Mouse (Mus musculus): ENCODE data around the gene Kcnk10.

Gene Kcnk10

DNA sequence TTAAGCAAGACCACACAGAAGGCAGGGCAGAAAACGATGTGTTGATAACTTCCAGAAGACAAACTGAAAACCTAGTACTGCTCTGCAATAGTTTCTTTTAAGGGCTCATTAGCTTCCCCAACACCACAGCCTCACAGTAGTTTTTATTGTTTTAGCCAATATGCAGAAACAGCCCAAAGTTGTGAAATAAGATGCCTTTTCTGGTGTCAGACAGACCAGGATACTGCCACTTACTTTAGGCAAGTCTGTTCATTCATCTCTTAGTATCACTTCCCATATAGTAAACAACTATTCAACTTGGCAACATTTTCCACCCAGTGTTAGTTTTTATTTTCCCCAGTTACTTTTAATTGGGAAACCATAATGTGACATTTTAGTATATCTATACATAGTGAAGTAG, 171.5 kb downstream of the Kcnk10 start:
- no peak for DNase-seq (ENCODE audit: low read depth)

GRCm38 (mm10) chr12:98406076-98406475, 172.0 kb downstream of the Kcnk10 start:
- DNase-seq (ENCODE audit: low read depth) = no peak

DNA sequence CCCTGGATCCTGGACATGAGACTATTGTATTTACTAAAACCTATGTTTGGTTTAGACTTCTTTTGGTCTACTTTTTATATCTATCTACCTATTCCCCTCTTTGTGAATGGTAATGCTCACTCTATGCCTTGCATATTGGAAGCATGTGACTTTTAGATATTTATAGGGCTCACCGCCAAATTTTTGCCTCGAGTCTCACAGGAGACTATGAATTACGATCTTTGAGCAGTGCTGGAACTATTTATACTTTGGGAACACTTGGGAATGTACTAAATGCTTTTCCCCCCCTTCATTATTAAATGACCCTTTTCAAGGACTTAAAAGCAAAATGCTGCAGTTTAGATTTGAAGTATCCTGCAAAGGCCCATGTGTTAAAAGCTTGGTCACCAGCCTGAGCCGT, 181.5 kb downstream of the Kcnk10 start:
- no peak for DNase-seq (ENCODE audit: low read depth)

DNA sequence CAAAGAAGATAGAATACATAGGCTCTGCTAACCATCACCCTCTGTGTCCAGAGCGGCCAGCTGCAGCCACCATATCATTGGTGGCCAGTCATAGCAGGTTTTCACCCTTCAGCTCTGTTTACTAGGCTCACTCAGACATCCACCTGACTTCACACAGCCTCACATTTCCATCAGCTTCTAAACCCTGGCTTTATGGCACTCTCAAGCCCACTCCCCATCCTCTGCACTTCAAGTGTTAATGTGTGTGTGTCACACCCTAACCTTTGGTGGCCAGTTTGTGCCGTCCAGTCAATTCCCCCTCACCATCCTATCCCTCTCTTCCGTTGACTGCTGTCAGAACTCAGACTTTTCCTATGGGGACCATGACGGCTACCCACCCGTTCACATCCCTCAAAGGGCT, 184.0 kb downstream of the Kcnk10 start:
- no peak for DNase-seq (ENCODE audit: low read depth)

DNA sequence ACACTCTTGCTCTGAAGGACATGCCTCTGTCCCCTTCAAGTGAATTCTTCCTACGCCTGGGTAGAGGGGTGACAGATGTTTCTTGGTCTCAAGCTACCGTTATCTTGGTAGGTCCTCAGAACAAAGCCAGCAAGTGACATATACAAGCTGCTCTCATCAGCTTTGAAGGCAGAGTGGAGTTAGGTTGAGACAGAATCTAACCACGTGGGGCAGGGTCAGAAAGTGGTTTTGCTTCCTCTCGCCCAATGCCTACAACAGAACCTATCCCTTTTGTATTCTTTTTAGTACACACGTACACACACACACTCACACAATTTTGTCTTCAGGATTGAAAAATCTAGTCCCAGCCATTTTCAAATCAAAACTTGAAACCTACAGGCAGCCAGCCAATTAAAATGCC, 186.8 kb downstream of the Kcnk10 start:
- no peak for DNase-seq (ENCODE audit: low read depth)

- no peak for DNase-seq (ENCODE audit: low read depth)
These were observed 188.5 kb downstream of the Kcnk10 start for GRCm38 (mm10) chr12:98389618-98390017.

Measured in naive thymus-derived CD4-positive, alpha-beta T cell, adult 2 months (primary cell).